Mouse (Mus musculus) frontal cortex, postnatal 14 days (tissue): ENCODE measurements around the gene Tenm3.

ENCODE experiments used
- DNase-seq, 2 experiments: peaks; one replicate each; pipeline ENCODE4 v3.0.0; 2022; ENCODE audit warnings: low spot score in 2 of 2

Tenm3 gene

DNA sequence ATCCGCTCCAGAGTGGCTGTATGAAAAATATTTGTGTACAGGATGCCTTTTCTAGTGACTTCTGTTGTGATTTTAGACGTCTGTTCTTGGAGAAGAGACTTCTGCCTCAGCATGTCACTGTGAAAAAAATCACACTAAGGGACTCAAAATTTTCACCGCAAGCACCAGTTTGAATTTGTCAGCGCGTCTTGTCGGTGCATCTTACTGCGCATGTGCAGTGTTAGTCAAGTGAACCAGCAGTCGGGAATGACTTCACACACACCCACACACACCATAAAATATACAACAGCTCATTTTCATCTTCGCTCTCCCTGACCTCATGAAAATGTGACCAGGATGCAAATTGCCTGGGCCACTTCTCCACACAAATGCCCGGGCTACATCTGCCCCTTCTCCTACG lies 568.7 kb downstream of the Tenm3 start:
- DNase-seq: no peak

DNA sequence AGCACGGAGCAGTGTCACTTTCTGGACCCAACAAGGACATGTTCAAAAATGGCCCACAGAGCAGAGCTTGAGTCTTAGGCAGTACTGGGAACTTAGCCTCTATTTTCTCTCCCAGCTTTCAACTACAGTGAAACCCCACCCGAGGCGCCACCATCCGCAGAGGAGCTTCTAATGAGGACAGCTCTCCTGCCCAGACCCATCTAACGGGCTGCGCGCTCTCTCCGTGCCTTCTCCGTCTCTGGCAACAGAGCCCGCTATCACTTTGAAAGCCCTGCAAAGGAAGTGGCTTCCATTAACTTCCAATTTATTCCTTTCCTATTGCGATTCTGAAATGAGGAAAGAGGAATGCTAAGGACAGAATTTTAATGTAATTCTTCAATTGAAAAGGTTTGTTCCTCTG lies 569.2 kb downstream of the Tenm3 start:
- DNase-seq: no peak

- no peak for DNase-seq
Observed at GRCm38 (mm10) chr8:48268638-48269037, 575.1 kb downstream of the Tenm3 start.

- no peak for DNase-seq
Observed at GRCm38 (mm10) chr8:48260265-48260664, 583.5 kb downstream of the Tenm3 start.

DNA sequence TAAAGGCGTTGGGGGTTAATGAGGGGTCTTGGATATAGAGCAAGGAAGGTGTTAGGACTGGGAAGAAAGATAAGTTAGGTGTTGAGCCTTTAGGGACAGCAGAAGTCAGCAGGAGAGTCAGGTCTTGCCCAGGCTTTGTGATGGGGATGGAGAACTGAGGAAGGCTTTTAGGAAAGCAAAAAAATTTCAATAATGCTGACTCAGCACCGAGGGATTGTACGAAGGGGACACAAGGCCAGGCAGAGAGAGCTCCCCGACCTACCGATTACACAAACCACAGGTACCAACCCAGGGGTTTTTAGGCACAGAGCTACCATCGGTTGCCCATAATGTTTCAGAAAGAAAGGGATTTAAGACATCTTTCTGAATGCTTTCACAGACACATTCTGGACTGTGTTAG lies 583.9 kb downstream of the Tenm3 start:
- DNase-seq: no peak

DNA sequence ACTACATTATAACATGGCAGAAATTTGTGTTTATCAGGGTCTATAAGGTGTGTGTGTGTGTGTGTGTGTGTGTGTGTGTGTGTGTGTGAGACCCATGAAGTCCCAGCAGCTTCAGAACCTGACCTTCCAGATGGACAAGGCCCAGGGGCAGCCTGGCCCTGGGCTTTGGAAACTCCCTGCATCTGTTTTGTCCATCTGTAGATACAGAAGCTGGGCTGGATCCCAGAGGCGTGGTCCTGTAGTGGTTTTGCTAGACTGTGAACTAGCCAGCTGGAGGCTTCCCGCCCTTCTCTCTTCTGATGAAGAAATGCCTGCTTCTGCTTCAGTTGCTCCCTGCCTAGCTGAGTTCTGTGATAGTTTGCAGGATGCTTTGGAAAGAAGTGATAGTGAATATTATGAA lies 599.9 kb downstream of the Tenm3 start:
- no peak for DNase-seq

- DNase-seq: no peak
Observed at GRCm38 (mm10) chr8:48240917-48241531, 602.7 kb downstream of the Tenm3 start.

GRCm38 (mm10) chr8:48236968-48237367 lies 606.8 kb downstream of the Tenm3 start:
- no peak for DNase-seq

DNA sequence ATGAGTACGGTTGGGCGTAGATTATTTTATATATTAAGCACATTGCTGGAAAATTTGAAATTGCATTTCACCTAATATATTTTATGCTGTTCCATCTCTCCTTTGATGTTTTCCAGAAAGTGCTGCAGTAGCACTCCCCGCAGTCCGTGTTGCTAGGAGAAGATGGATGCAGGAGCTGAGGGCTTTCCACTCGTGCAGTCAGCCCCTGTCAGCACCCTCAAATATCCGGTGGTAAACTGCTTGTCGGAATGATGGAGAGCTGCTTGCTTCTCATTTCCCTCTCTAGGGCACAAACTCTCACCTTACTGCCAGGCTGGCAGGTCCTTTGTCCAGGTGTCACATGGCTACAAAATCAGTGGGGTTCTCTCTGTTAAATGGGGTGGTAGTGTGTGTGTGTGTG lies 610.8 kb downstream of the Tenm3 start:
- DNase-seq: no peak

DNA sequence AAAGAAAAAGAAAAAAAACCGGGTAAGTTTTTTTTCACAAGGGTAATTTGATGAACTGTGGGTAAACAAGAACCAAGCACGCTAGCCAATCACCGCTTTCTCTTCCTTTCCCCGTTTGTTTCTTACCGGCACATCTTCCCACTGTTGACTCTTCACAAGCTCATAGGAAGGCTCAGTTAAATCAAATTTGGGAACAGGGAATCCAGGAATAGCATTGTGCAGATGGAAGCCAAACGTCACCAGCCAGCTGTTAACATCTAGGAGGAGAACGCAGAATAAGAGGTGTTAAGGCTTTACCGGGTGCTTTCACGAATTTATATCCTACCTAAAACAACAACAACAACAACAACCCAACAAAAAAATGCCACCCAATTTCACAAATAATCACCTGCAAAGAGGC lies 611.9 kb downstream of the Tenm3 start:
- DNase-seq: no peak

GRCm38 (mm10) chr8:48231389-48231788 lies 612.4 kb downstream of the Tenm3 start:
- no peak for DNase-seq

GRCm38 (mm10) chr8:48228676-48229075 lies 615.1 kb downstream of the Tenm3 start:
- no peak for DNase-seq

- no peak for DNase-seq
Observed at GRCm38 (mm10) chr8:48224753-48225152, 619.0 kb downstream of the Tenm3 start.

GRCm38 (mm10) chr8:48222429-48222769 lies 621.4 kb downstream of the Tenm3 start:
- DNase-seq: peak; percentile 72 to 83

DNA sequence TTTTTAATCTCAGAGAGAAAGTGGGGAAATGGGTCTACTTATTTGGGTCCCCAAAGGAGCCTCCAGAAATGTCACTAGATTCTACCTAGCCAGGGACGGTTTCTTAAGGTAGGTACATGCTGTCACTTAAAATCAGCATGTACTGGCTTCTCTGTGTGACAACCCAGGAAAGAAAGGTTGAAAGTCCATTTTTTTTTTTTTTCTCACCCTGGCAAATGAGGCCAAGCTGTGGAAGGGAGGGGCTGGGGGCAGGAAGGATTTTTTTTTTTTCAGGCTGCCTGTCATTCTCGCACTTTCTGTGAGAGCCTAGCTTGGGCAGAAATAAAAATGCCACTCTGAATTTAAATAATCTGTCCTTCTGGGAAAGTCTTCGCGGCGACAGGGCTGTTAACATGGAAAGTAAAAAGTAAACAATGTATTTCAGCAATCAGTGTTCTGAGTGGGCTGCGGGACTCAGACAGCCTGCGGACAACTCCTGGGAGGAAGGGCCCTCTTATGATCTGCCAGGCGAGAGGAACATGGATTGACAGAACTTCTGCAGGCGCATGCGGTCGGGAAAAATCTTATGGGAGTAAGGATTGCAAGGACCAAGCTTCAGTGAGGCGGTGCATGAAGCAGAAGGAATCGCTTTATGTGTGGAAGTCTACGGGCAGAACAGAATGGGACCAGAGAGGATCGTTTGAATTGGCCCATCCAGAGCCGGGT lies 621.9 kb downstream of the Tenm3 start:
- peak in 1 of 2 experiments; percentile 22 for DNase-seq

- DNase-seq: no peak
Observed at GRCm38 (mm10) chr8:48221304-48221703, 622.4 kb downstream of the Tenm3 start.

DNA sequence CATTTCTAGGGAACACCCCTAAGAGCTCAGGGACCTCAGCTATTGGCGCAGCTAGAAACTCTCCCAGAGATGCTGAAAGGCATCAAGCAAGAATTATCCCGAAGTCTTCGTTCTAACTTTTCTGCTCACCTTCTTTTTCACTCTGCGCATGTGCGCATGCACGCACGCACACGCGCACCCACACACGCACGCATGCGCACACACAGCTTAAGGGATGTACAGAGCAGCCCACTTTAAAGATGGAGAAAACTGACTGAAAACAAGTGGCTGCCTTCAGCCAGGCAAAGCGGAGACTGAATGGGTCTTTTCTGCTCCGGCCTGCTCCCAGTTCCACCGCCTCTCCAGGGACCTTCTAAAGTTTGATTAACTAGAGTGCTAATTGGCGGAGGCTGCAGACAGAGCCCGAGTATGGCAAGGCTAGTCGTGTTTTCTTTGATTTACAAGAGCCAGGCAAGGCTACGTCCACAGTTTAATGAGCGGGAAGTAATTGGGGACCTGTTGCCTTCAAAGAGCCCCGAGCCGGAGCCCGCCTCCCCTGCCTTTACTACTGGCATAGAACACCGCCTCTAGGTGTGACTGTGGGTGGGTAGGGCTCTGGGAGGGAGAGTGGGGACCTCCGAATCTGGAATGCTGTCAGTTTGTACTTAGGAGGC lies 623.1 kb downstream of the Tenm3 start:
- DNase-seq: no peak

DNA sequence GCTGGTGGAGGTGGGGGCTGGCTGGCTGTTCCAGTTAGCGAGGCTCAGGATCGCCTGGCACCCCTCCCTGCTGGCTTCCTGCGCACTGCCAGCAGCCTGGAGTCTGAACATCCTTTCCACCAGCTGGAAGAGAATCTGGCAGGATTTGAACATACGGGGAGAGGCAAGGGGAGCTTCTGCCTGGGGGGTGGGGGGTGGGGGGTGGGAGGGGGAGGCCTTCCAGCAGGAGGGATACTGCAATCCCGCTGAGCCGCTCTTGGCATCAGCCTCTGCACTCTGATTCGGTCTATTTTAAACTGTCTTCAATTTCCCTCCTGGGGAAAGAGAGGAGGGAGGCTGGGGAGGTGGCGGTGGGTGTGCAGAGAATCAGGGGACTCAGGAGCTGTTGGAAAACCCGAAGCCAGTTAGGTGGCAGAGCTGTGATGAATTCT lies 628.7 kb downstream of the Tenm3 start:
- peak; percentile 37 to 45 for DNase-seq

DNA sequence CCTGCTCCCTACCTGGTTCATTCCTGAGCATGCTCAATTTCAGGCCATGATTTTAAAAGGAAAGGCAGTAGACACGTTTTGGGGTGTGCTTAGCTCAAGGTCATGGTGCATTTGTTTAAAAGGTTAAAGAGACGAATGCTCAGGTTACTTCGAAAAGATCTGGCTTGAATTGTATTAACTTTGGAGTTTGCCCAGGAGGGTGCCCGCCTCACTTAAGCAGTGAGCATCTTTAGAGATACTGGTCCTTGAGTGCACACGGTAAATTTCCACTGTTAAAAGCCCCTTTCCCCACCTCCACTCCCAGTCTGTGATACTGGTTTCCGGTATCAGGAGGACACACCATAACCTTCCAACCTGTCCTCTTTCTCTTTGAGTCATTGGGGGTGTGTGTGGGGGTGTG lies 629.4 kb downstream of the Tenm3 start:
- DNase-seq: no peak

DNA sequence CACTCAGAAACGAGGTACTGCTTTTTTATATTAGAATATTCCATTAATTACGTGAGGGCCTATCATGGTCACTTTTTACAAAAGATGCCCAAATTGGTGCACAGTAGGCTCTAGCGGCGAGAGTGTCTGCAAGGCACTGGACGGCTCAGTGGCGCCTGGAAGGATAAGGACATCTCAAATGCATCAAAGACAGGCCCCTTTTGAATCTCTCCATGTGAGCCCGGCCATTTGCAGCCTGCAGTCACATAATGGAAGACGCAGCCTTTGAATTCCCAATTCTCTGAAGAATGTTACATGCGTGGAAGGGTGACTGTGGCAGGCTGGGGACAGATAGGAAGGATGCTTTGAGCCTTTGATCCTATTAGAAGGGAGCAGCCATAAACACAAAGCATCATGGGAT lies 631.8 kb downstream of the Tenm3 start:
- no peak for DNase-seq

DNA sequence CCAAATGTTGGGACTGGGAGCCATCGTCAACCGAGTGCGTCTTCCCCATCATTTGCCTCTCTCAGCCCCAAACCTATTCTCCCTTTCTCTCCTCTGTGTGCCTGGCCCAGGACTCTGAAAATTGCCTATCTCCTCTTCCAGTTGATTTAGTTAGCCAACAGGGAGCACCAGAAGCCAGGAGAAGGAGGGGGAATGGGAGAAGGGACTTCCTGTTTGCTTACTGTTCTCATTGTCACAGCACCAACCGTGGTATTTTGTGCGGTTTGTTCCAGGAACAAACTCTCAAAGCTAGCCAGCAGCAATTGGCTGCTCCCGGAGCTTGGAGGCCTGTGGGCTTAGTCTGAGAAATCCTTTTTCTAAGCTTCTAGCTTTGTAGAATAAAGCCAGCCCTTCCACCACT lies 636.2 kb downstream of the Tenm3 start:
- no peak for DNase-seq

DNA sequence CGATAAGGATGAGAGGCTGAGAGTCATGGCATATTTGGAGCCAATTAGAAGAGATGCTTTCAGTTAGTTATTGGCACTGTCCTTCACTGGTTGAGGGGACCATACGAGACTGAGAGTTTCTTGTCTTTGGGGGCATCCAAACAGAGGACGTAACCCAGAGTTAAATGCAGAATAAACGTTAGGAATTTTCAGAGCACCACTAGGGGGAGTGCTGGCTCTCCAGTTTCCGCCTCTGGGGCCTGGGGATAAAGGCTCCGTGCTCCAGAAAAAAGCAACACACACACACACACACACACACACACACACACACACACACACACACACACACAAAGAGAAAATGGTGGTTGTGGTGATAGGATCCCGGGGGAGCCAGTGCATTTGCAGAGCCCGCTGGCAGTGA lies 636.8 kb downstream of the Tenm3 start:
- no peak for DNase-seq

- DNase-seq: no peak
Observed at GRCm38 (mm10) chr8:48204838-48205345, 638.9 kb downstream of the Tenm3 start.
